Mouse (Mus musculus) lung, postnatal 0 days (tissue): ENCODE results near the gene Tubg1.

Experiments
- CTCF ChIP-seq: IDR thresholded peaks from 2 replicates; pipeline ENCODE4 v1.5.1; 2016; ENCODE audit warnings: antibody characterized with exemption, mild to moderate bottlenecking
- EP300 ChIP-seq: IDR thresholded peaks from 2 replicates; pipeline ENCODE4 v1.6.1; 2016; ENCODE audit warnings: antibody characterized with exemption, mild to moderate bottlenecking, control low read depth

DNA sequence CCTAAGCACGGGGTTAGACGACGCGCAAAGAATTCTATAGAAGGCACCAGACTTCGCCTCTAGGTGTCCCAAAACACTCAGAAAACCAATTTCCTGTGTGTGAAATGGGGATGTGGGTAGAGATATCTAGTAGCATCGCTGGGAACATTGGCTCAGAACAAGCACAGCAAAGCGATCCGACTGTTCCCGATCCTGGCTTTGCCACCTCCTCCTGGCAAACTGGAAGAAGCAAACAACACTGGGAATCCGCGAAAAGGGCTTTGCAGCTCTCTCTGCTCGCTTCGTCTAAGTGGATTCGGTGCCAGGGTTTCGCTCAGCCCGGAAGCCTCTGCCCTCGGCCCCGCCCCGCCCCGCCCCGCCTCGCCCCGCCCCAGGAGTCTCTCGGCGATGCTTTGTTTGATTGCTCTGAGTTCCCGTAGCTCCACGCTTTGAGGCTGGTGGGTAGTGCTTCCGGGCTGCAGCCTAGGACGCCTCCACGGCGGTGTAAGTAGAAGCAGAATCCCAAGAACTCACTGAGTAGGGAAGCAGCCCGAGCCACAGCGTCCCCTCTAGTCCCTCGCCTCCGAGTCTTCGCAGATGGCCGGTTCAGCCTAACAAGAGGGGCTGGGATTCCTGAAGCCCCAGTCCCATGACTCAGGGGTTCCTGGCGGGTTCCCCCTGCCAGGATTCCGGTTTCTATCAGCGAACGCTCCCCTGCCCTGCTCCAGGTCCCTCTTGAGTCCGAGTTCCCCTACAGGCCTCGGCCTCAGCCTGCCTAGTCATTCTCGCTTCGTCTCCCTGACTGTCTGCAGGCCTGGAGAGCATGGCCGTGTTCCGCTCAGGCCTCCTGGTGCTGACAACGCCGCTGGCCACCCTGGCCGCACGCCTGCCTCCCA, 37.3 kb upstream of the Tubg1 start, which contains the start of gene Coasy:
- peak; percentile 67 for TF ChIP-seq CTCF
- TF ChIP-seq EP300 = no peak
